Mouse (Mus musculus) lung, postnatal 4 days (tissue): Measurements from ENCODE around the gene Klf7.

Experiments
- DNase-seq, 2 experiments: peaks; one replicate each; pipeline ENCODE4 v3.0.0; 2021

Klf7 gene

DNA sequence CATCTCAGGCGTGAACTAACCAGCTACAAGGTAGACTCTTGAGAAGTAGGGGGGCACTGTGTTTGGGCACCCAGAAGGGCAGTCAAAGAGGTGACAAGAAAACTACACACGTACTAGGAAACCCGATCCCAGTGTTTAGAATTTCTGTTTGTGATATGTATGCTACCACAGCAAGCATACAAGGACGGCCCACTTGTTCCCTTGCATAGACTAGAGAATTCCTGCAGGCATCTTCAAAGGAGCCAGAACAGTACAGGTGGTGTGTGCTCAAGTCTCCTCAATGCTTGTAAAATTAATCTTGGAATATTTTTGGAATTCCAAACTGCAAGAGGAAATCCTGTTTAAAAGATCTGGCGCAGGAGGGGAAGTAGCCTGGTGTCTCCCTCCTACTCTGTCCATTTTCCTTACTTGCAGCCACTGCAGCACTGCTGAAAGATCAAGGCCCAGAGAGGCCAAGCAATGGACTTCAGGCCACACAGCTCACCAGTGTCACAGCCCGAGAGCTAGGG lies 102.9 kb downstream of the Klf7 start:
- no peak for DNase-seq

DNA sequence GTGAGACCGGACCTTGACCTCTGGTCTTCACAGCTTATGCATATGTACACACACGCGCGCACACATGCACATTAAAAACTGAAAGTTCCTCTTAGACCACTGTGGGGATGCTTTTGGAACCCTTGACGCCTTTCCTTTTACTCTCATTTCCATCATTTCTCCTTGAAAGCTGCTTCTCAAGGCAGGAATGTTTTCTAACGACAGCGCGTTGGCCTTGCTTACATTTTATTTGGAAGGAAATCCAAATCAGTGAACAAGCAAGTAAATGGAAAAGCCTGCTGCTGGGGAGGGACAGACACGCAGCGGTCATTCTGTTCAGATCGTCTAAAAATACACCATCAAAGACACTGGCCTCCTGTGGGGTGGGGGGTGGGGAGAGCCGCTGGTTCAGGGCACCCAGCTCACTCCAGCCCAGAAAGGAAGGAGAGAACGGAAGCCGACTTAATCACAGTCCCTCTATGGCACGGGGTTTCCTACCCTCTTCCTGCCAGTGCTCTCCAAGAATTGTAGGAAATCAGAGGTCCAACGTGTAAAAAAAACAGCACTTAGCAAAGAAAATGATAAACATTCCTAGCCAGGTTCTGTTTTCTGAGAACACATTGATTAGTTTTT lies 103.5 kb downstream of the Klf7 start:
- DNase-seq = peak; percentile 47 to 51

DNA sequence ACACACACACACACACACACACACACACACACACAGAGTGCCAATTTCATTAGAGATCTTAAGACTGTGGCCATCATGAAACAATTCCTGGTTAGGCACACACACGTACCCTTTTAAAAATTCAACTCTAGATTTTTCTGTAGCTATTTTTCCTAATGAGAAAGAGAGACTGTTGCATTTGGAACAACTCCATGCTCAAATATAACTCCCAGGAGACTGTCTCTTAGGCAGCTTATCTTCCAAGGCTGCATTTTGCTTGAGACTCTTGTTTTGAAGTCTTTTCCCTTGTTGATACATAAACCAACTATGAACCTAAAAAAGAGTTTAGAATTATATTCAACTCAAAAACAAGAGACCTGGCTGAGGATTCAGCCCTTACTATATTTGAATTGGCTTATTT lies 108.0 kb downstream of the Klf7 start:
- DNase-seq = no peak

DNA sequence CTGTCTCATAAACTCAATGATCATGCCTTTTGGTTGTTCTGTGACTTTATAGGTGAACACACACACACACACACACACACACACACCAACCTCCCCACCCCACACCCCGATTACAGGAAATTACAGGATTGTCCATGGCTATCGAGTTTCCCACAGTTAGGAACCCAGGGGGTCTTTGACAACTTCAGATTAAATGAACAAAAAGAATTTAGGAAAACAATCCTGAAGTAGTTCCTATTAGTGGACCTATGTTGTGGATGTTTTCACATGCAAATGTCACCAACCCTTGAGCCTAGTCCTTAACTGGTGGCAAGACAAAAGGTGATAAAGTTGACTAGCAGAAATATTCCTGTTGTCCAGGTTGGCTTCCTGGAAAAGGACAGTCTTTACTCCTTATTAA lies 113.1 kb downstream of the Klf7 start:
- DNase-seq = no peak

DNA sequence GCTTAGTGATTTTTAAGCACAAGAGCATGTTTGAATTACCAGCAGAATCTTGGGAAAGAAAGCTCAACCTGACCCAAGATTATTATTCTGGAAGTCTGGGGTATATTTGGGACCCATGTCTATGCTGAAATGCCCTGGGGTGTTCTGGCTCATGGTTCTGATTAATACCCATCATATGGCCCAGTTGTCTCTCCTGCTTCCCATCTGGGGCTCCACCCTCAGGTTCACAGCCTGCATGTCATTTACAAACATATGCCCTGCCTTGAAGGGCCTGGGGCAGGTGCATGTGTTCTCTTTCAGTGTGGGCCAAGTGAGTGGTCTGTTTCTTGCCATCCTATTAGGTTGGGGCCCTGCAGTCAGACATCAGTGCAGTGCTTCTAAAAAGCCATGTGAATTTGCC lies 114.1 kb downstream of the Klf7 start:
- no peak for DNase-seq

DNA sequence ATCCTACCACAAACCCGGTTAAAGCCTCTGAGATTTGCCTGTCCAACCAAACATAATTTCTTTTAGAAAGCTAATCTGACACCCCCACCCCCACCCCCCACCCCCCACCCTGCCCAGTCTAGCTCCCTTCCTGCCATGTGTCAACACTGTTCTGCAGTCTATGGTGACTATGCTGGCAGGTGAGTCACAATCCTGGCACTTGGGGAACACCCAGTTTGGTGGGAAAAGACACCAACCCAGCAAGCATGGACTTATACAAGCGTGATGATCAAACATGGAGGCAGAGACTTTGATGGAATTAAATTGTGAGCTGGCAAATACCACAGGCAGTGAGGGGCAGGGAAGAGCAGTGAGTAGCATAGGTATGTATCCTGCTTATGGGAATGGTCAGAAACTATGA lies 116.9 kb downstream of the Klf7 start:
- no peak for DNase-seq

DNA sequence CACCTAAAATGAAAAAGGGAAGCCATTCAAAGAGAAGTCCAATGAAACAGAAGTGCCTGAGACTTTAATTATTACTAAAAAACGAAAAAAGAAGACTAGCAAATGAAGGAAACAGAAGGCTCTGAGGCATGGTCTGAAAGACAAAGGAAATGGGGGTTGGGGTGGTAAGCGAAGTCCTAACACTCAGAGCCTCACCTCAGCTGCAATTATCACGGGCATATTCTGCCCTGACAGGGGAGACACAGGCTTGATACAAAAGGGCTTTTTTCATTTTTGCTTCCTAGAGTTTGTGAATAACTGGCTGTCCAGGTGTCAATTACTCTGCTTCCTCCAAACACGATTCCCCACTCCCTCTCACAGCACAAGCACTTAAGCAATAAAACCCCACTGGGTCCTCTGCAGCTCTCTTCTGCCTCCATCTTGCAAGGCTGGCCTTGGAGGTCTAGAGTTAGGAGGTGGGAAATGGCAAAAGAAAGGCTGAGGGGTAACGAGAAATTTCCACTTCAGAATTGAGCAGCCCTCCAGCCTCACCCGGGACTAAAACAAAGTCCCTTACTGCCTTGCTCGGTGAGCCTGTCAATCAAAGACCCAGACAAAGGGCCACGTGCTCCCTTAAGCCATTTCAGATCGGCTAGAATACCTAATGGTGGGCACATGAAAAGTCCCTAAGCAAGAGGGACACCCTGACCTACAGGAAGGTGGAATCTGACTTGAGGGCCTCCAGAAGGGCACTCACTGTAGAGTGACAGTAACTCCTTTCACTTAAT lies 118.4 kb downstream of the Klf7 start:
- no peak for DNase-seq

DNA sequence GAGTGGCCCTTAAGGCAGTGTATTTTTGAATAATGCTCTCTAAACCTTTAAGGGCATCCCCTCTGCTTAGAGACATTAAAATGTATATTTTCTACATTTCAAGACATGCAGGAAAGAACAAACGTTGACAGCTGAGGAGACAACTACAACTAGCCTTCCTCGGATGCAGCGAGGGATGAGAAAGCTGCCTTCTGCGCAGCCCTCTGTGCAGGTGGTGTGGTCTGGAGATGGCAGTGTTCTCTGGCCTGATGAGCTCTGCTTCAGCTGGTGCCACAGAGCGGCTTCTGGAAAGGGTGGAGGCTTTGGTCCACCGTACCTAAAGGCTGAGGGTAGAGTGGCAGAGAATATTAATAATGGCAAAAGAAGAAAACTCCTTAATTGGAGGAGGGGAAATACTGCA lies 120.0 kb downstream of the Klf7 start:
- no peak for DNase-seq

DNA sequence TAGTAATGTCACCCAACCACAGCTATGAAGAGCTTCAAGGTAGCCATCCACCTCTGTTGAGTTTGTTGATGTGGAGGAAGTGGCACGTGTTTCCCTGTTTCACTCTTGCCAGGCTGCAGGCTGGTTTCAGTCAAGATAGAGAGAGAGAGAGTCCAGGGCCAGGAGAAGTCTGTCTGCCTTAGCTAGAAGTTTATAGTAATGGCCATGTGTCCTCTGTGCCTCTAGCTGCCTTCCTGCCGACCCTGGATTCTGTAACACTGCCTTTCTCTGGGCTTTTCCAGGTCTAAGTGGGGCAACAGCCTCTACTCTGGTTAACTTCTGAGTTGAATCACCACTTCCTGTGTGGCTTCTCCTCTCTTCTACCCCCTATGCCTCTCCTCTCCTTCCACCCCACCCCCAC lies 121.5 kb downstream of the Klf7 start:
- DNase-seq = no peak

DNA sequence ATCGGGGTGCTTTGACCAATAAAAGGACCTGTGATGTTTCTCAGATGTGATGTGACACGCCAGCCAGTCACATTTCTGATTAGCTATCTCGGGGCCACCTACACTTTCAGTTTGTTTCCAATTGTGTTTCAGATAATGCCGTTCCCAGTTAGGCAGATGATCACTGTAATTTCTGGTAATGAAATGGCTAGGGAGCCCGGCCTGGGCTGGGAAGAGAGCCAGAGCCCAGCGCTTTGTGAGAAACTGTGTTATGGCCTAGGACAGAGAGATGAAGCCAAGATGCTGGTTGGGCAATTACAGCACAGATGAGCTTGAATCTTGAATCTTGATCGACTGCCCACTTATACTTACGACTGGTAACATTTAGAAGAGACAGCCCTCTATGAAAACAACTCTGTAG lies 122.6 kb downstream of the Klf7 start:
- DNase-seq = peak in 1 of 2 experiments; percentile 42

DNA sequence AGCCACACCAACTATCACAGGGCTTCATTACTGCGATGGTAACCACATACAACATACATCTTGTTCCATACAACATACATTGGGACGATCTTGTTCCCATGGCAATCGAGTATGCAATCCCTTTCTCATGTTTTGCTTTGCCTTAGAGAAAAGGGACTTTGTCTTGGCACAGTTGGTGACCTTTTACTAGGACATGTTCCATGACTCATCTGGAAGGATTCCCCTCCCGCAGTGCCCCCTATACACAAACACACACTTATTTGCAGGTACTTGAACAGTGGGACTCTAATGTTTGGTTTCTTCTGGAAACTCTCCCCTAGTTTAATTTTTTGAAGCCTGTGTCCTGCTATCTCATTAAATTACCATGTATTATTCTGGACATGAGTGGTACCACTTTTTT lies 123.2 kb downstream of the Klf7 start:
- no peak for DNase-seq

DNA sequence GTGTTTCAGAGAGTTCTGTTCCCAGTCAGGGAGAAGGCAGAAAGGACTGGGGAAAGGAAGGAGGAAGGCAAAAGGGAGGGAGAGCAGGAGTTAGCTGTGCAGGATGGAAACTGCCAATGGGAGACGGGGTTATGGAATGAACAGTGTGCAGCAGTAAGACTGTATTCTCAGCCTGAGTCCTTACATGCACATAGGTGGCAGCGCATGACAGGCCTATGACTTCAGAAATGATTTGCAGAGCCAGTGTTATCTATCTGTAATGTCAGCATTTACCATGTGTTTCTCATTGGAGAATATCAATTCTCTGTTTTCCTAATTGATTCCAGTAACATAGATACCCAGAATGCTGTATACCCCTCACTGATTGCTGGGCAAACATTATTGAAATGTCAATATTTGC lies 123.9 kb downstream of the Klf7 start:
- DNase-seq = no peak

DNA sequence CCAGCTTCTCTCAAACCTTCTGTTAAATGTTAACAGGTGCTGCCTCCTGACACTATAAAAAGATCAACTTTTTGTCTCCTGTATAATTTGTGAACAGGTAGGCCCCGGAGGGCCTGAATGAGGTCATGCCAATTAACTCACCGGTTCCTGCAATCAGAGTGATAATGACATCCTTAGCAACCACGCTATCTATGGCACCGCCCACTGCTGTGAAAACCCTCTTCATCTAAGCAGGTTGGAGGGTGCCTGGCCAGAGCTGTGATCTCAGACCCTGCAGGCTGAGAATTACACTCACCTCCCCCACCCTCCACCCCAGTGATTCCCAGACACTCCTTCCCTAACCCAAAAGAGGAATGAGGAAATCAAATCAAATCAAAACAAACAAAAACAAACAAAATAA lies 126.3 kb downstream of the Klf7 start:
- DNase-seq = no peak

DNA sequence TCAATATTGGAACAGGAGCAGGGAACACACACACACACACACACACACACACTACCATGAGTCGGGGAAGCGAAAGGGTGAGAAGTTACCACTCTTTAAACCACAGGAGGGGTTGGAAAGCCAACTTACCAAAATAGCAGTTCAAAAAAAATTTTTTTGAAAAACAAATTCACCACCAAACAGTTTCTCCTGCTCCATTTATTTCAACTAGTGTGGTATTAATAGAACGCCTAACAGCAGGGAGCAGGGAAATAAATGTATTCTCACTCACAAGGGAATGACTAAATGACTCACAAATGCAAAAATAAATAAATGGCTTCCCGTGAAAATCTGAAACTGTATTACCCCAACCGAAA lies 127.0 kb downstream of the Klf7 start:
- no peak for DNase-seq

DNA sequence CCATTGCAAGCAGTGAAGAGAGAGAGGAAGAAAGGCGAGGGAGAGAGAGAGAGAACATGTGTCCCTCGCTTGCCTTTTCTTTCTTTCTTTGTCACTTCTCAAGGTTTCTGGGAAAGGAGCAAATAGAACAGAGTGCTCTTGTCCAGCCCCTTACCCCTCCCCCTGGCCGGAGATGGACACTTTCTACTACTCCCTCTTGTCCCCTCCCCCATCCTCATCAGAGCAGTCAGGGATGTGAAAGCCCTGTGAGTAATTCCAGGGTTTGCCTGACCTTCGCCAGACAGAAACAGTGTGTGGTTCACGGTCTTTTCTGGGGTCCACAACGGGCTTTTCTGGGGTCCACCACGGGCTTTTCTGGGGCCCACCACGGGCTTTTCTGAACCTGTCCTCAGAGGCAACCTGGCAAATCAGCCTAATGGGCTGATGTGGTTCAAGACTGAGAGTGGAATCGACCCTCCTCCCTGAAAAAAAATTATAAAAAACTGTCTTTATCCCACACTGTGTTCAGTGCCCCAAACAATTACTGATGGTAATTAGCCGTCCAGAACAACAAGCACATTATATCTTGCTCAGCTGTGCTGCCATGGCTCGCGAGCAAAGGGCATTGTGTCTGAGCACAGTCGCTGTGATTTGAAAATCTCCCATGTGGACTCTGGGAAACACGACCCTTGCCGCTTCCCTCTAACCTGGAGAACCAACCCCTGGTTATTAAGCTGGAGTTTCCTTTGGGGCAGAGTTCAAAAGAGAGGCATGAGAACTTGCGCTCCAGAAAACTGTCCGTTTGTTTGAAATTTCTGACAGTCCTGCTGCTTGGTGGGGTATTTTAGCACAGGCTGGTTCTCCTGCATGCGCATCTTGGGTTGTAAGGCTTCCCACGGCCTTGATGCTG lies 127.6 kb downstream of the Klf7 start:
- peak; percentile 26 to 38 for DNase-seq

DNA sequence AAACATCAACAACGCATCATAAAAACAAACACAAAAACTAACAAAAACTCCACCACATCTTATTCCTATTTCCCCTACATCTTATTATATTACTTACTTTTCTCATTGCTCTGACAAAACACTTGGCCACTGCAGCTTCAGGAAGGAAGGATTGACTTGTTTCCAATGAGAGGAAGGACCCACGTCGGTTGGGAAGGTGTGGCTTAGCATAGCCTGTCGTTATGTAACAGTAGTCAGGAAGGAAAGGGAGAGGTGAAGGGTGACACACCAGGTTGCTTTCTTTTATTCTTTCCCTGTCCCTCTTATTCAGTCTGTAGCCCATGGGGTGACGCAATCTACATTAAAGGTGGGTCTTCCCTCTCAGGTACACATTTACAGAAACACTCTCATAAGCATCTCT lies 129.6 kb downstream of the Klf7 start:
- no peak for DNase-seq

DNA sequence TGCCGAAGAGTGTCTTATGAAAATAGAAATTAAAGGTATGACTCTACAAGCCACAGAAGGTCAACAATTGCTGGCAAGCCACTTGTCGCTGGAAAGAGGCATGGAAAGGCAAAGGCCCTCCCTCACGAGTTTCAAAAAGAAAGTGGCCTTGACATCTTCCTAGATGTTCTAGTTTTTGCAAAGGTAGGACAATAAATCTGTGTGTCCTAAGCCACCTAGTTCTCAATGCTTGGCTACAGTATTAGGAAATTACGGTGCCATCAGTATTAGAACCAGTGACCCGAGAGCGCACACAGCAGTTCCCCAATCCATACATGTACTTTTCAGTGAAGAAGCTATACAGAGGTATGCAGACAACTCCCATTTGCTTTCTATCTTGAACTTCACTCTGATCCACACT lies 131.7 kb downstream of the Klf7 start:
- DNase-seq = no peak

DNA sequence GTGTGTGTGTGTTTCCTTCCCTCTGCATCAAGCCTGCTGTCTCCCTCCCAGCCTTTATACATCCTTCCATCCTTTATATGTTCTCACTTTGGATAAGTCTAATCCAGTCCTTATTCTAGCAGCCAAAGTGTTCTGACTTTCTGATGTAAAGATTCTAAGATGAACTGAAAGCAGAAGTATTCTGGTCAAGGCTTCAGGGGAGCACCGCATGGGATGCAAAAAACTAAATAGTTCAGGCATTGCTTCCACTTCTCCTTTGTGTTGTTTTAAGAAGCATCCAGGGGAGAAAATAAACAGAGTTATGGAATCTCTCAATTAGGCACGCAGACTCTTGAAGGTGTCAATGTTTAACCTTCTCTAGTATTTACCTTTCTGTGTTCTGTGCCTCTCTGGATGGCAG lies 141.3 kb downstream of the Klf7 start:
- no peak for DNase-seq
